Mouse (Mus musculus) bone marrow macrophage, adult 2 months (primary cell): ENCODE results near the gene Eml3.

Source experiments
- CTCF ChIP-seq: IDR thresholded peaks from 2 replicates; pipeline ENCODE4 v1.5.1; 2012; ENCODE audit warnings: low read depth, mild to moderate bottlenecking, low read length, moderate library complexity
- POLR2A ChIP-seq: IDR thresholded peaks from 2 replicates; pipeline ENCODE4 v1.6.1; 2012; ENCODE audit warnings: mild to moderate bottlenecking, low read depth, low read length, borderline replicate concordance

GRCm38 (mm10) chr19:8988346-8989065, 59.2 kb downstream of the Eml3 start:
- no peak for TF ChIP-seq CTCF
- TF ChIP-seq POLR2A = no peak
